Mouse (Mus musculus) heart, embryonic 15.5 days (tissue): ENCODE data around the gene Pitpnm1. TPM values are rescaled to one million over a fixed set of nuclear protein-coding genes. Genes with fewer than 3 reads are reported as not detected.
"Not testable (repeated sequence)": the region's sequence is repeated elsewhere in the genome, so short reads cannot be mapped to it uniquely, and the experiment has no call there.

Source experiments
- ATAC-seq: fragments of 200-750 bp; cut with Nextera tagmentation; replicated peaks from 2 replicates; pipeline ENCODE4 v1.8.0; 2017; ENCODE audit warnings: low read depth, moderate TSS enrichment; ENCODE audit not compliant: insufficient number of reproducible peaks, insufficient read depth, low FRiP score
- H3K27ac ChIP-seq: fragments of 300-500 bp; sonication (generic); 2 replicates; pipeline ENCODE4 v1.5.1; 2015; ENCODE audit warnings: mild to moderate bottlenecking, inconsistent platforms
- H3K27me3 ChIP-seq: fragments of 300-500 bp; sonication (generic); 2 replicates; pipeline ENCODE4 v1.6.1; 2015; ENCODE audit warnings: inconsistent platforms
- H3K36me3 ChIP-seq: fragments of 300-500 bp; sonication (generic); 2 replicates; pipeline ENCODE4 v1.6.1; 2015; ENCODE audit warnings: mild to moderate bottlenecking, inconsistent platforms
- H3K4me1 ChIP-seq: fragments of 300-500 bp; sonication (generic); replicated peaks from 2 replicates; pipeline ENCODE4 v1.6.1; 2015; ENCODE audit warnings: inconsistent platforms
- H3K4me2 ChIP-seq: fragments of 300-500 bp; sonication (generic); 2 replicates; pipeline ENCODE4 v1.6.1; 2015; ENCODE audit warnings: inconsistent platforms, mild to moderate bottlenecking, moderate library complexity
- H3K4me3 ChIP-seq: fragments of 300-500 bp; sonication (generic); 2 replicates; pipeline ENCODE4 v1.5.1; 2015; ENCODE audit warnings: mild to moderate bottlenecking, inconsistent platforms
- H3K9ac ChIP-seq: fragments of 300-500 bp; sonication (generic); 2 replicates; pipeline ENCODE4 v1.6.1; 2015; ENCODE audit warnings: mild to moderate bottlenecking, inconsistent platforms
- H3K9me3 ChIP-seq: fragments of 300-500 bp; sonication (generic); replicated peaks from 2 replicates; pipeline ENCODE4 v1.6.1; 2016; ENCODE audit warnings: inconsistent platforms
- WGBS: fragments of 180-500 bp; shearing (Covaris S2); methylation state at CpG from one replicate; pipeline ENCODE4 v1.1.7; 2015; ENCODE audit warnings: mixed read lengths; 5-methylcytosine and 5-hydroxymethylcytosine counted together
- polyA plus RNA-seq: library from polyadenylated mRNA; unstranded; fragments of >200 nt; fragmentation: Nextera tagmentation; extraction: Ambion mirVana; gene quantifications from 2 replicates; pipeline ENCODE4 v1.2.1, GENCODE M21; 2015

Pitpnm1 gene
- polyA plus RNA-seq, 1 experiment from 2014 or later = 17.2 TPM

GRCm38 (mm10) chr19:4058581-4058980 is 41.2 kb upstream of the Pitpnm1 start:
- no peak overlapping the region for H3K4me3 ChIP-seq
- no peak overlapping the region for H3K27ac ChIP-seq
- no peak overlapping the region for H3K9ac ChIP-seq
- no peaks in the 10 kb centered on the region for H3K27me3 ChIP-seq
- peaks cover 21% of the 10 kb centered on the region for H3K4me1 ChIP-seq
- no peak for ATAC-seq
- H3K4me2 ChIP-seq = no peak overlapping the region
- no peaks in the 10 kb centered on the region for H3K36me3 ChIP-seq
- 92% methylated on average over 5 of the region's 5 CpGs for WGBS
- H3K9me3 ChIP-seq = no peaks in the 10 kb centered on the region

DNA sequence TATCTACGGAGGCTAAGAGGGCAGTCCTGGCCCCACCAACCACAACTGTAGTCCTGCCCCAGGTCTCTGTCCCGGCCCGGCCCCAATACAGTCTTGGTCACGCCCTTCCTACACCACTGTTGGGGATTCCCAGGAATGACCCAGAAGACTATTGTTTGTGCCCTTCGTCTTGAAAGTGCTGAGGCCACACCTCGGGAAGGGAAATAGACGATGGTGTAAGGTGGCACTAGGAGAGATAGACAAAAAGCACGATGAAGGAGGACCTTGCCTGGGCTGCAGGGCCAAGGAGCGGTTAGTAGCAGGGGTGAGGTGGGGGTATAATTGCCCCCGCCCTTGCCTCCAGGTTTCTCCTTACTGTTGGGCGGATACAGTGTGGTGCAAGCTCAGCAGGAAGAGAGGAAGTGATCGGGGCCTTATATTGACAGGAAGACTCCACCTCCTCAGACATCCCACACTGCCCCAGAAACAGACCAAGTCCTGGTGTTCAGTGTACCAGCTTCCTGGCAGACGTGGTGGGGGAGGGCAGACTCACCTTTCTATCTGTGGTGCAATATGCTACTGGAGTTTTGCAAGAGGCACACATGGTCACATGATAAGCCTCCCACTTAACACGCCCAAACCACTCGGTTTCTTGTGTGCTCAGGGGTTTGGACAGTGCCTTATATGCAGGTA is 40.6 kb upstream of the Pitpnm1 start, which contains the start of gene Gstp3:
TSS of gene Gstp3 (minus strand) at position 501 of the 672 bp plus-strand sequence.
- Histone ChIP-seq H3K36me3 (no peaks in the 10 kb centered on the region), H3K9ac (no peak within 1 kb of the TSS), H3K27me3 (no peaks in the 10 kb centered on the region), H3K27ac (no peak within 1 kb of the TSS), H3K9me3 (no peaks in the 10 kb centered on the region), H3K4me2 (no peak within 1 kb of the TSS), H3K4me3 (no peak within 1 kb of the TSS), H3K4me1 (peaks cover 21% of the 10 kb centered on the region)
- no peak for ATAC-seq
- 69% methylated on average over 15 of the region's 15 CpGs for WGBS

- peaks cover 21% of the 10 kb centered on the region for H3K4me1 ChIP-seq
- not testable (repeated sequence) for ATAC-seq
These were observed 39.5 kb upstream of the Pitpnm1 start for GRCm38 (mm10) chr19:4060044-4060898.

GRCm38 (mm10) chr19:4060899-4061465 is 38.8 kb upstream of the Pitpnm1 start:
- Histone ChIP-seq H3K27me3 (no peaks in the 10 kb centered on the region), H3K9ac (no peak overlapping the region), H3K36me3 (no peaks in the 10 kb centered on the region), H3K4me3 (no peak overlapping the region), H3K4me2 (no peak overlapping the region), H3K9me3 (no peaks in the 10 kb centered on the region), H3K4me1 (peaks cover 14% of the 10 kb centered on the region), H3K27ac (no peak overlapping the region)
- no peak for ATAC-seq
- WGBS = 80% methylated on average over 6 of the region's 6 CpGs

More at GRCm38 (mm10) chr19:4060044-4060898, 39.5 kb upstream of the Pitpnm1 start:
- not testable (repeated sequence) for H3K9me3 ChIP-seq, H3K4me3 ChIP-seq, H3K4me2 ChIP-seq, H3K36me3 ChIP-seq, H3K27me3 ChIP-seq, H3K27ac ChIP-seq, H3K9ac ChIP-seq
- 88% methylated on average over 8 of the region's 8 CpGs for WGBS

- not testable (repeated sequence) for ATAC-seq, H3K36me3 ChIP-seq, H3K4me2 ChIP-seq, H3K27me3 ChIP-seq, H3K4me3 ChIP-seq, H3K9me3 ChIP-seq, H3K4me1 ChIP-seq, H3K9ac ChIP-seq
- peak overlapping the region; percentile 70 for H3K27ac ChIP-seq
- WGBS = 34% methylated on average over 4 of the region's 4 CpGs
These were observed 36.4 kb upstream of the Pitpnm1 start for GRCm38 (mm10) chr19:4063357-4063756.

GRCm38 (mm10) chr19:4064501-4064900 is 35.3 kb upstream of the Pitpnm1 start:
- not testable (repeated sequence) for H3K4me3 ChIP-seq, H3K4me1 ChIP-seq, ATAC-seq, H3K9ac ChIP-seq, H3K9me3 ChIP-seq, H3K27me3 ChIP-seq, H3K36me3 ChIP-seq
- H3K27ac ChIP-seq = peak overlapping the region; percentile 70; the same call in 1 of the 2 replicates
- peak overlapping the region; percentile 48 for H3K4me2 ChIP-seq
- 3% methylated on average over 4 of the region's 11 CpGs for WGBS

DNA sequence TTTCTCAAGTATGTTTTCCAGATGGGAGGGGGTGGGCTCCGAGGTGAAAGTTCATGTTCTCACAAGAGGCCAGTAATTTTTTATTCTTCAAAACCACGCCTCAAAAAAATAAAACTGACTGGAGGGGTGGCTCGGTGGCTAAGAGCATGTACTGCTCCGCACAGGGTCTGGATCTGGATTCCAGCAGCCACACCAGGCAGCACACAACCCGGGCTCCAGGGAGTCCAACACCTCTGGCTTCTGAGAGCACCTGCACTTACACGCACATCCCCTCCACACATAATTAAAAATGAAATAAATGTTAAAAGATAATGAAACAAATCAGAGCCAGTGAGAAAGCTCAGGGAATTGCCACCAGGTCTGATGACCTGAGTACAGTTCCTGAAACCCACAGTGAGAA is 33.5 kb upstream of the Pitpnm1 start:
- WGBS = 74% methylated on average over 6 of the region's 6 CpGs

DNA sequence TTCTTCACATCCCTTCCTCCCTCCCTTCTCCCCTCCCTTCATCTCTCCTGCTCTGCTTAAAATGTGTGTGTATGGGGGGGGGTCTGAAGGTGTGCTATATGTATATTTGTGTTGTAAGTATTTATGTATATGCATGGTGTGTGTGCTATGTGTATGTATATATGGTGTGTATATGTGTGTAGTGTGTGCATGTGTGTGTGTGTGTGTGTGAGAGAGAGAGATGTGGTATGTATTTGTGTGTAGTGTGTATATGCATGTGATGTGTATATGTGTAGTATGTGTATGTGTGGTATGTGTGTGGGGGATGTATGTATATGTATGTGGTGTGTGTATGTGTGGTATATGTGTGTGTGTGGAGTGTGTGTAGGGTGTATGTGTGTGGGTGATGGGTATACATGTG is 32.9 kb upstream of the Pitpnm1 start:
- no peaks in the 10 kb centered on the region for H3K9me3 ChIP-seq
- no peaks in the 10 kb centered on the region for H3K36me3 ChIP-seq
- ATAC-seq = no peak

More for the DNA sequence above, 33.5 kb upstream of the Pitpnm1 start:
- ATAC-seq = no peak
- Histone ChIP-seq H3K36me3 (no peaks in the 10 kb centered on the region), H3K9me3 (no peaks in the 10 kb centered on the region), H3K4me2 (no peak overlapping the region), H3K4me1 (no peaks in the 10 kb centered on the region), H3K4me3 (no peak overlapping the region), H3K27me3 (no peaks in the 10 kb centered on the region), H3K27ac (no peak overlapping the region), H3K9ac (no peak overlapping the region)

GRCm38 (mm10) chr19:4068242-4068641 is 31.6 kb upstream of the Pitpnm1 start:
- not testable (repeated sequence) for H3K4me1 ChIP-seq, H3K27me3 ChIP-seq, H3K36me3 ChIP-seq, H3K9ac ChIP-seq, H3K4me2 ChIP-seq, H3K9me3 ChIP-seq, ATAC-seq, H3K4me3 ChIP-seq, H3K27ac ChIP-seq
- WGBS = 89% methylated on average over 2 of the region's 2 CpGs

More for the DNA sequence above, 32.9 kb upstream of the Pitpnm1 start:
- Histone ChIP-seq H3K4me2 (no peak overlapping the region), H3K27me3 (no peaks in the 10 kb centered on the region), H3K9ac (no peak overlapping the region), H3K4me1 (no peaks in the 10 kb centered on the region), H3K4me3 (no peak overlapping the region), H3K27ac (no peak overlapping the region)

DNA sequence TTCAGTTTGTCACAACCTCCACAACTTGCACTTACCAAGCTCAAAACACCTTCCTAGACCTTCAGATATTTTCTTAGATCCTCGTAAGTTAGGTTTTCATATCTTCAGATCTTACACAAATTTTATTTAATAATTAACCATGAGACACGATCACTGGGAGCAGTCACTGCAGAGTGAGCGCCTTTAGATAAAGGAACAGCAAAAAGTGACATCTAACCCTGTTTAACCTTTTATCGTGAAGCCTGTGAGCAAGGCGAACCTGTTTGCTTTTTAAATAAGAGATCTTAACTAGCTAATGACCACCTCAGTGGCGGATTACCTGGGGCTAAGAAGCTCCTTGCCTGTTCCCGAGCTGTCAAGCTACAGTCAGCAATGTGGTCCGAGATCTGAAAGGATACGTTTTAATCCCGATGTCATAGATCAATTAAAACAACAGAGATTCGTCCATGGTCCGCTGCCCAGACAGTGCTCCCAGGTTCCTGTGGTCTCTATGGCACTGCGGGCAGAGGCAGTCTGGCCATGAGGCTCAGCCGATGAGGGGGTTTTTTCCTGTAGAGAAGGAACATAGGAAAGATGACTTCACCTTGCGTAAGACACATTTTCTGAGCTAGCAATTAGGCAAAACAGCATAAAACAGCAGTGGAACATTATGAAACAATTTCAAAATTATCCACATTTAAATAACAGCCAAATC is 30.9 kb upstream of the Pitpnm1 start:
- no peaks in the 10 kb centered on the region for H3K4me1 ChIP-seq
- no peaks in the 10 kb centered on the region for H3K27me3 ChIP-seq
- H3K27ac ChIP-seq = no peak overlapping the region
- ATAC-seq = no peak
- WGBS = 73% methylated on average over 15 of the region's 15 CpGs
- no peak overlapping the region for H3K4me2 ChIP-seq
- H3K9ac ChIP-seq = no peak overlapping the region
- H3K4me3 ChIP-seq = no peak overlapping the region
- no peaks in the 10 kb centered on the region for H3K9me3 ChIP-seq
- no peaks in the 10 kb centered on the region for H3K36me3 ChIP-seq

- Histone ChIP-seq H3K4me3 (no peak overlapping the region), H3K27ac (no peak overlapping the region), H3K36me3 (no peaks in the 10 kb centered on the region), H3K9me3 (no peaks in the 10 kb centered on the region), H3K9ac (no peak overlapping the region), H3K4me2 (no peak overlapping the region), H3K4me1 (no peaks in the 10 kb centered on the region), H3K27me3 (no peaks in the 10 kb centered on the region)
- WGBS = 73% methylated on average over 15 of the region's 15 CpGs
- ATAC-seq = no peak
These were observed 29.5 kb upstream of the Pitpnm1 start for GRCm38 (mm10) chr19:4070311-4070710.
